Mouse (Mus musculus) heart, embryonic 14.5 days (tissue): ENCODE results near the gene AU040320. TPM values are rescaled to one million over a fixed set of nuclear protein-coding genes. Genes with fewer than 3 reads are reported as not detected.

Experiments used
- ATAC-seq: fragments of 200-750 bp; cut with Nextera tagmentation; 2 replicates; pipeline ENCODE4 v1.8.0; 2017; ENCODE audit warnings: low read depth, moderate TSS enrichment; ENCODE audit not compliant: insufficient number of reproducible peaks, insufficient read depth, low FRiP score
- H3K27ac ChIP-seq, 2 experiments: fragments of 200-500 bp in 1 of 2; fragments of 300-500 bp in 1 of 2; sonication (generic) in 1 of 2; replicated peaks in 1 of 2; 2 replicates each; pipeline ENCODE4 v1.5.1; 2012 to 2014; ENCODE audit warnings: low read depth in 2 of 2, low read length in 2 of 2, control low read depth in 1 of 2, mild to moderate bottlenecking in 1 of 2, mixed read lengths in 1 of 2; ENCODE audit not compliant: control insufficient read depth in 1 of 2, insufficient read depth in 1 of 2
- H3K27me3 ChIP-seq: fragments of 300-500 bp; sonication (generic); 2 replicates; pipeline ENCODE4 v1.6.1; 2014; ENCODE audit warnings: mild to moderate bottlenecking, low read length, control low read depth; ENCODE audit not compliant: control insufficient read depth, insufficient read depth
- H3K36me3 ChIP-seq: fragments of 300-500 bp; sonication (generic); 2 replicates; pipeline ENCODE4 v1.6.1; 2014; ENCODE audit warnings: mild to moderate bottlenecking, control low read depth, low read length, mixed read lengths; ENCODE audit not compliant: control insufficient read depth, insufficient read depth
- H3K4me1 ChIP-seq, 2 experiments: fragments of 200-500 bp in 1 of 2; fragments of 300-500 bp in 1 of 2; sonication (generic) in 1 of 2; 2 replicates each; pipeline ENCODE4 v1.6.1; 2012 to 2014; ENCODE audit warnings: low read length in 2 of 2, control low read depth in 1 of 2, mixed read lengths in 1 of 2; ENCODE audit not compliant: control insufficient read depth in 2 of 2, insufficient read depth in 2 of 2
- H3K4me2 ChIP-seq: fragments of 300-500 bp; sonication (generic); 2 replicates; pipeline ENCODE4 v1.6.1; 2014; ENCODE audit warnings: mild to moderate bottlenecking, low read length
- H3K4me3 ChIP-seq, 2 experiments: fragments of 200-500 bp in 1 of 2; fragments of 300-500 bp in 1 of 2; sonication (generic) in 1 of 2; 2 replicates each; pipeline ENCODE4 v1.5.1; 2012 to 2014; ENCODE audit warnings: low read length in 2 of 2, mild to moderate bottlenecking in 2 of 2, control low read depth in 1 of 2, low read depth in 1 of 2, moderate library complexity in 1 of 2; ENCODE audit not compliant: control insufficient read depth in 1 of 2, insufficient read depth in 1 of 2
- H3K9ac ChIP-seq: fragments of 300-500 bp; sonication (generic); 2 replicates; pipeline ENCODE4 v1.6.1; 2014; ENCODE audit warnings: mild to moderate bottlenecking, low read length
- H3K9me3 ChIP-seq: fragments of 300-500 bp; sonication (generic); 2 replicates; pipeline ENCODE4 v1.6.1; 2016; ENCODE audit warnings: low read length, control low read depth; ENCODE audit not compliant: control insufficient read depth
- WGBS: fragments of 180-500 bp; shearing (Covaris S2); extraction: QIAGEN DNeasy Blood & Tissue Kit; methylation state at CpG from one replicate; pipeline ENCODE4 v1.1.7; 2014; 5-methylcytosine and 5-hydroxymethylcytosine counted together
- polyA plus RNA-seq: library from polyadenylated mRNA; unstranded; fragments of >200 nt; fragmentation: Nextera tagmentation; extraction: Ambion mirVana; gene quantifications from 2 replicates; pipeline ENCODE4 v1.2.1, GENCODE M21; 2014

The AU040320 gene
- polyA plus RNA-seq, 1 experiment from 2014 or later, result 23.0 TPM

GRCm38 (mm10) chr4:126744831-126745230, 8.5 kb upstream of the AU040320 start:
- Histone ChIP-seq H3K36me3 (peaks cover 52% of the 10 kb centered on the region), H3K9ac (no peak overlapping the region), H3K4me1 (peaks cover 0 to 6% of the 10 kb centered on the region in 2 experiments; a peak in 1 of 4 replicates), H3K27me3 (no peaks in the 10 kb centered on the region), H3K9me3 (no peaks in the 10 kb centered on the region), H3K4me2 (no peak overlapping the region), H3K27ac (no peak overlapping the region), H3K4me3 (no peak overlapping the region)
- WGBS, result 85% methylated on average over 14 of the region's 14 CpGs
- ATAC-seq, result no peak

GRCm38 (mm10) chr4:126745506-126746193, 7.7 kb upstream of the AU040320 start:
- WGBS, result 44% methylated on average over 13 of the region's 13 CpGs
- no peak for ATAC-seq
- H3K4me1 ChIP-seq, result peaks cover 0 to 6% of the 10 kb centered on the region in 2 experiments; a peak in 1 of 4 replicates
- no peak overlapping the region for H3K27ac ChIP-seq
- peaks cover 58% of the 10 kb centered on the region for H3K36me3 ChIP-seq
- no peaks in the 10 kb centered on the region for H3K27me3 ChIP-seq
- no peaks in the 10 kb centered on the region for H3K9me3 ChIP-seq
- H3K4me3 ChIP-seq, result no peak overlapping the region
- no peak overlapping the region for H3K4me2 ChIP-seq
- no peak overlapping the region for H3K9ac ChIP-seq

- WGBS, result 69% methylated on average over 10 of the region's 10 CpGs
- no peak for ATAC-seq
- Histone ChIP-seq H3K4me1 (peaks cover 0 to 6% of the 10 kb centered on the region in 2 experiments; a peak in 1 of 4 replicates), H3K9me3 (no peaks in the 10 kb centered on the region), H3K36me3 (peaks cover 58% of the 10 kb centered on the region), H3K9ac (no peak overlapping the region), H3K27ac (no peak overlapping the region), H3K4me3 (no peak overlapping the region), H3K27me3 (no peaks in the 10 kb centered on the region), H3K4me2 (no peak overlapping the region)
Measured at GRCm38 (mm10) chr4:126746194-126746840, 7.0 kb upstream of the AU040320 start.

DNA sequence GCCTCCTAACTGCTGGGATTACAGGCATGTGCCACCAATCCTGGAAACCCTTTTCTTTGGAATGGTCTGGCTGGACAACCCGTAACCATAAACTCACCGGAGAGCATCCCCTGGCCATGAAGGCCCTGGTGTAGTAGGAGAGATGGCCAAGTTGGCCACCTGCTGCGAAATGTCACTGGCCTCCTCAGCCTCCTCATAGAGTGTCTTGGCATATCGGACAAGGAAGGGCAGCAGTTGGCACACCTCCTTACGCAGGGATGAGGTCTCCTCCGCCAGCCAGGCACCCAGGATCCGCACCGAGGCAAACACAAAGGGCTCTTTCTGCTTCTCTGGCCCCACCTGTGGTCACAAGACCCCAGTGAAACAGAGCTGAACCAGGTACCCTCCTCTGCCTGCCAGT, 5.0 kb upstream of the AU040320 start:
- Histone ChIP-seq H3K27me3 (no peaks in the 10 kb centered on the region), H3K4me1 (peaks cover 7 to 14% of the 10 kb centered on the region in 2 experiments; a peak in 3 of 4 replicates), H3K9ac (no peak overlapping the region), H3K9me3 (no peaks in the 10 kb centered on the region), H3K27ac (no peak overlapping the region), H3K4me2 (no peak overlapping the region), H3K4me3 (no peak overlapping the region), H3K36me3 (peaks cover 58% of the 10 kb centered on the region)
- ATAC-seq, result no peak
- 97% methylated on average over 8 of the region's 8 CpGs for WGBS

DNA sequence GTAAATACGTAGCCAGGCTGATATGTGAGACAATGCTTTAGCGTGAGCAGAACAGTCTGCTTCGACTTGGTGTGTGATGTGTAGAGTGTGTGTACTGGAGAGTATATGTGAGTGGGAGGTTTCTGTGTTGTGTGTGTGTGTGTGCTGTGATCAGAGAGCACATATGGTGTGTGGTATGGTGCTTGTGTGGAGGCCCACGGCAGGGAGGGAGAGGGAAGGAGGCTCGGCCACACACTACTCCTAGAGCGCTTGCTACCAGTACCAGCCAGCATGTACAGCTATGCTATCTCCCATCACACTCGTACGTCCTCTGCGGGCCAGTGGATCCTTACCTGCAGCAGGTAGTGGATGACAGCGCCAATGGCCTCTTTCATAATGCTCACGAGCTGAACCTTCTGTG, 3.8 kb upstream of the AU040320 start:
- H3K27ac ChIP-seq, result no peak overlapping the region
- no peak for ATAC-seq
- peaks cover 10 to 18% of the 10 kb centered on the region in 2 experiments; a peak in 3 of 4 replicates for H3K4me1 ChIP-seq
- WGBS, result 83% methylated on average over 11 of the region's 11 CpGs
- H3K9me3 ChIP-seq, result no peaks in the 10 kb centered on the region
- no peak overlapping the region for H3K4me2 ChIP-seq
- no peaks in the 10 kb centered on the region for H3K27me3 ChIP-seq
- H3K4me3 ChIP-seq, result no peak overlapping the region
- peaks cover 54% of the 10 kb centered on the region for H3K36me3 ChIP-seq
- H3K9ac ChIP-seq, result no peak overlapping the region

DNA sequence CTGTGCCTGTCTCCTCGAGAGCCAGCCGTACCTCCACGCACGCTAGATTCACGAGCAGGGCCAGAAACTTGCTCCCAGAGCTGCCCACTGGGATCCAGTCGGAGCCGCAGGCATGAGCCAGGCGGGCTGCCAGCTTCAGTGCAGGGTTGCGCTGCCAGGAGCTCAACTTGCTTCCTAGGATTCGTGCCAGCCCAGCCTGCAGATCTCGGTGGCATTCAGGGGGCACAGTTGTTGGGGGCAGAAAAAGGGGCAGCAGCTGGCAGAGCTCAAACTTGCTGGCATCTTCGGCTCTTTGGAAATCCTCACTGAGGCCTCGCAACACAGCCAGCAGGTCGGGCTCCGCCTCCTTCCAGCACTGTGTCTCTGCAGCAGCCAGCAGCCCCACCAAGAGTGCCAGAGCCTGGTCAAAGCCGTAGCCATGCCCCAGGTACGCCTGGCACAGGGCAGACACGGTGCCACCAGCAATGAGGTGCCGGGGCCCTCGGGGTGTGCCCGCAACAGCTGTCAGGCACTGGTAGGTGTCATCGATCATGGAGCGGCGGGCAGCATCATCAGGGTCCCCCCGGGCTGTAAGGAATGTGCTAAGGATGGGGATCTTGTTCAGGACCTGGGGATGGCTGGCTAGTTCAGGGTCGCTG, 3.2 kb upstream of the AU040320 start:
- no peaks in the 10 kb centered on the region for H3K27me3 ChIP-seq
- no peak overlapping the region for H3K27ac ChIP-seq
- no peak for ATAC-seq
- peaks cover 48% of the 10 kb centered on the region for H3K36me3 ChIP-seq
- H3K4me3 ChIP-seq, result no peak overlapping the region
- H3K9me3 ChIP-seq, result no peaks in the 10 kb centered on the region
- no peak overlapping the region for H3K4me2 ChIP-seq
- H3K9ac ChIP-seq, result no peak overlapping the region
- 84% methylated on average over 26 of the region's 26 CpGs for WGBS
- peaks cover 10 to 21% of the 10 kb centered on the region in 2 experiments; a peak in 3 of 4 replicates for H3K4me1 ChIP-seq

DNA sequence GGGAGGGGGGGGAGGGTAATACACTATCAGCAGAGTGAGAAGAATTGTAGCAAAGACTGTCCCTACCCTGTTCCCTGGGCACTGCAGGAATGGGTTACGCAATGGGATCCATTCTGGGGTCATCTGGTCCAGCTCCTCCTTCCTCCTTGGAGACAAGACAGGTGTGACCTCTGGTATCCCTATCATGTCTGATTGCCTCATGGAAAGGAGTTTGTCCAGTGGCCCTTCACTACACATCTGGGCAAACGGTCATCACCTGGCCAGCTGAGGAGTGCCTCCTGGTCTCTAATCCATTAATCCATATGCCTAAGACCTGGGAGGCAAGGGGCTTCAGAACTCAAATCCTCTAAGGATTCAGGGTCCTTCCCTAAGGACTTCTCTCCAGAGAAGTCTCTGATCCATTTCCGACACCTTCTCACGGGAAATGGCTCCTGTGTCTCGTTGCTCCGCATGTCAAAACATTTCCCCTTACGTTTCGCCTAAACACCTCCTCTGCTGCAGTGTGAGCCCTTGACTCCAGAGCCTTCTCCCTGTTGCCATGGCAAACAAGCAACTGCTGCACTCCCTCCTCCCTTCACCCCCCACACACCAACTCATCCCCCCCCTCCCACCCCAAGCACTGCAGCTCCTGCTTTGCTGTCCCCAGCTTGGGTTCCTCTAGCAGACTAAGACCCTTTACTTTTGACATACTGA, 2.3 kb upstream of the AU040320 start:
- WGBS, result 85% methylated on average over 8 of the region's 8 CpGs
- Histone ChIP-seq H3K27ac (no peak overlapping the region), H3K9me3 (no peaks in the 10 kb centered on the region), H3K27me3 (no peaks in the 10 kb centered on the region), H3K36me3 (peaks cover 39% of the 10 kb centered on the region), H3K4me1 (peaks cover 10 to 21% of the 10 kb centered on the region in 2 experiments; a peak in 3 of 4 replicates), H3K4me2 (no peak overlapping the region), H3K4me3 (no peak overlapping the region), H3K9ac (no peak overlapping the region)
- no peak for ATAC-seq
